Mouse (Mus musculus): ENCODE results near the gene Pqbp1. TPM values are rescaled to one million over a fixed set of nuclear protein-coding genes. Genes with fewer than 3 reads are reported as not detected.
A peak's percentile ranks its signal among the peaks of the same experiment; 100 is the strongest.

The Pqbp1 gene
- total RNA-seq, 2 experiments from 2014 or later, result 92.7 to 98.2 TPM

DNA sequence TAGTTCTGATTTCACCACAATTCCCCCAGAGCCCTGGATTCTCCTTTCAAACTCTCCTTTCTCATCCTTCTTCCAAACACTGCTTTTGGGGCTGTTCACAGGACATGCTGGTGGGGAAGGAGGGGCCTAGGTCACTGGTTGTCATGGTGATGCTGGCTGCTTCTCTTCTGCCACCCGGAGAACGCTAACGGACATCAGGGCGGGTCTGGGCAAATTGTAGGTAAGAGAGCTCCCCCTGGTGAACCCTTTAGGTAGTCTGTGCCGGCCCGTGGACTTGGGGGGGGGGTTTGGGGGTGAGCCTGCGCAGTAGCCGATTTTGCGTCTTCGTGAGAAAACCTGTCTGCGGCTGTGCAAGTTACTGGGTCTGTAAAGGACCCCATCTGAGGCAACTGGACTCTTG lies 19.2 kb downstream of the Pqbp1 start:
- intact Hi-C loops (cut with DNase I), result no loop called here
- peak; percentile 71 for DNase-seq

DNA sequence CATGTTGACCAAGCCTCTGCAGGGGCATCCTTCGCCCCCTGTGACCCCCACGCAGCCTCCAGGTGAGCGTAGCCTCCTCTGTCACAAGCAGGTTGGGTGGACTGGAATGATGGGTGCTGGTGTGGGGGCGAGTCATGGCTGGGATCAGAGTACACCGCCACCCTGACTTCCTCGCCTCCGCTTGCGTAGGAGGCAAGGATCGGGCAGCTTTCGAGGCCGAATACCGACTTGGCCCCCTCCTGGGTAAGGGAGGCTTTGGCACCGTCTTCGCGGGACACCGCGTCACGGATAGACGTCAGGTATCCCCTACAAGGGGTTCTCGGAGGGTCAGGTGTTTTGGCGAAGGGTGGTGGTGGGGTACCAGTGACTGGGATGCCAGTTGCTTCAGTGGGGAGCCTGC lies 20.6 kb downstream of the Pqbp1 start:
- intact Hi-C loops (cut with DNase I), result no loop called here
- DNase-seq, result peak; percentile 16

DNA sequence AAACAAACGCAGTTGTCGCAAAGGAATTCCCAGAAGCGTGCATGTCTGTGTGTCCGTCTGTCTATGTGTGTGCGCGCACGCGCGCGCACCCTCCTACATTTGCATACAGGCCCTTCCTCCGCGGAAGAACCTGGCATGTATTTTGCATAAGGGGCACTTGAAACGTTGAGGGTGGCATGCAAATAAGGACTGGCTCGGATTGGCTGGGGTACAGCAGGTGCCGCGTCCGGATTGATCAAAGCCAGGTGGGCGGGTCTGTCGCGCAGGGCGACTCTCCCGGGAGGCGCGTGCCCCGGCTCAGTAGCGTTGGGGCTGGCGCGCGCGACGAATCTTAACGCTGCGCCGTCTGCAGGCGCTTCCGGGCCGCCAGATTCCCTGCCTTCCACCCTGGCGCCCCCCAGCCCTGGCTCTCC lies 21.1 kb downstream of the Pqbp1 start, which contains the start of gene Pim2:
Gene Pim2 (plus strand): TSS at position 256 of the 413 bp plus-strand sequence.
- intact Hi-C loops (cut with DNase I), result no loop called here
- peak; percentile 84 for DNase-seq

GRCm38 (mm10) chrX:7869826-7870225 lies 29.2 kb downstream of the Pqbp1 start:
- intact Hi-C loops (cut with DNase I), result no loop called here
- no peak for DNase-seq

- intact Hi-C loops (cut with DNase I), result no loop called here
- DNase-seq, result no peak
These were observed 30.6 kb downstream of the Pqbp1 start for GRCm38 (mm10) chrX:7868506-7868905.

DNA sequence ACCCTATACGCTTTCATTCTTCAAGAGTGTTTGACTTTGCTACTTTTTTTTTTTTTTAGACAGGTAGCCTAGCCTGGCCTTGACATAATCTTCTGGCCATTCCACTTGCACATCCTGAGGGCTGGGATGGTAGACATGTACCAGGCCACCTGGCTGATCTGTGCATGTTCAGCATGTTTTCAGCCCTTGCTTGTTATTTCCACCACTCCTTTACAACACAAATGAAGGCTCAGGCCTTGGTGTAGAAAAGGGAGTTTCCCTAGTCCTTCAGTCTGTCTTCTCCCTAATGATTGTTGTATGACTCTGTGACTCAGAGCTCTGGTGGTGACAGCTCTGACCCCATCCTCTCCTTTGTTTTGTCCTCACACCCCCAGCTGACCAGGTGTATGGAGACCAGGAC lies 31.9 kb downstream of the Pqbp1 start:
- DNase-seq, result no peak
- intact Hi-C loops (cut with DNase I), result no loop called here

DNA sequence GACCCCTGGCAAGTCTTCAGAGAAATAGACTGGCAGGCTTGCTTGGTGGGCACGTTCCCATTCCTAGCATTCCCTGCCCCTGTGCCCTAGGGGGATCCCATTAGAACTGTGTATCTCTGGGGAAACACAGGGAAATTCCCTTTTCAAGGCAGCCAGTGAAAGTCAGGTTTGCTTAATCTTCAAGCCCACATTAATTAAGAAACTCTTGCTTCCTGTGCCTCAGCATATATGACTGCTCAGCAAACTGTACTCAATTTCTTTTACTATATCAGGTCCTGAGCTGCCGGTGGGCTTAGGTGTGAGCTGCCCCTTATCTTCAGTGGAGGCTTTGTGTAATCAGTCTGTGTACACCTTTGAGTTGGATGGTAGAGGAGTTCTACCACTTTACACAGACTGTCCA lies 33.3 kb downstream of the Pqbp1 start:
- DNase-seq, result no peak
- intact Hi-C loops (cut with DNase I), result no loop called here

- intact Hi-C loops (cut with DNase I), result no loop called here
- no peak for DNase-seq
These were observed 33.7 kb downstream of the Pqbp1 start for GRCm38 (mm10) chrX:7865343-7865742.

DNA sequence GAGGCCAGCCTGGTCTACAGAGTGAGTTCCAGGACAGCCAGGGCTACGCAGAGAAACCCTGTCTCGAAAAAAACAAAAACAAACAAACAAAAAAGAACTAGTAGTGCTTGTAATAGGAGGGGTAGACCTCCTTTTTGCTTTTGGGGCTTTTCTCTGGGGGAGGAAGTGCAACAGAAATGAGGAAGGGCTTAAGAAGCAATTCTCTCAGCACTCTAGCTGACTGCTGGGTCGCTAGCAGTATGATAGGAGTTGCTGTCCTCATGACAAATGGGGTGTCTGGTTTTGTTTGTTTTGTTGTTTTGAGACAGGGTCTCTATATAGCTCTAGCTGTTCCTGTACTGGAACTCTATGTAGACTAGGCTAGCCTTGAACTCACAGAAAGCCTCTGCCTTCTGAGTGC lies 34.5 kb downstream of the Pqbp1 start:
- DNase-seq, result no peak

DNA sequence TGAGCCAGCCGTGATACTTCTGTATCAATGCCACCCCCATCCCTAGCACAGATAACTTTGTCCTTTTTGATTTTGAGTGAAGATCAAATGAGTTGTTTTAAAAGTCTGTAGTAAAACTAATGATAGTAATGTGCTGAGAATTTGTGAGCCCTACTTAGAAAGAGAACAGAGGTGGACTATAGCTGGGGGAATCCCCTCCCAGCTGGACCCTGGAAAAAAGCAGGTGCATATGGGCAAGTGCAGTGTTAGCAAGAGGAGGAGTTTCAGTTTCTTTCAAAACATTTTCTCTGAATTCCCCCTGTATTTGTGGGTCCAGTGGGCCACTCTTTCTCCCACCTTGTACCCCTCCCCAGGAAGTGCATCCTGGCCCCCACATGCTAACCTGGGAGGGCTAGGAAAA lies 35.9 kb downstream of the Pqbp1 start:
- no peak for DNase-seq
- intact Hi-C loops (cut with DNase I), result no loop called here

More for the DNA sequence above, 34.5 kb downstream of the Pqbp1 start:
- intact Hi-C loops (cut with DNase I), result no loop called here

- DNase-seq, result no peak
- intact Hi-C loops (cut with DNase I), result no loop called here
These were observed 39.8 kb downstream of the Pqbp1 start for GRCm38 (mm10) chrX:7859191-7859753.

- intact Hi-C loops (cut with DNase I), result no loop called here
- DNase-seq, result peak; percentile 21
These were observed 44.5 kb downstream of the Pqbp1 start for GRCm38 (mm10) chrX:7854578-7854977.

DNA sequence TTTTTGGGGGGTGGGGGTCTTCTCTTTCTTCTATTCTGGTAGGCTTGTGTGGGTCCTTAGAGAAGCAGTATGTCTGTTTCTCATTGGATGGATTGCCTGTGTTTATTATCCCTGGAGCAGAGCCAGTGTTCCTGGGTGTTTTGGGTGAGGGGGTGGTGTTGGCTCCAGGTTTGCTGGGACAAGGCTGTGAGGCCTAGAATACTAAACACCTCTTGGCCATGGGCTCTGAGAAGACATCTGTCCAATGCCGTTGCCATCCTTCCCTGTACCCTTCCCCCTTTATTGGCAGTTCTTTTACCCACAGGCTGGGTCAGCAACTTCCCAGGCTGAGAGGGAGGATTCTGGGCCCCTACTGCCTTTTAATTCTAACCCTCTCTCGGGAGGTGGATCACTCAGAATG lies 51.2 kb downstream of the Pqbp1 start:
- intact Hi-C loops (cut with DNase I), result no loop called here
- DNase-seq, result peak; percentile 25

Other genes with a start within 250 kb of the Pqbp1 start
- gene Prickle3, start 242.0 kb downstream of the Pqbp1 start, total RNA-seq (2021), result 1 to 10 TPM; 1.4 to 1.9 TPM
- gene Plp2, start 227.9 kb downstream of the Pqbp1 start, total RNA-seq (2021), result 10 to 100 TPM; 19.3 to 26.5 TPM
- gene Magix, start 218.0 kb downstream of the Pqbp1 start, total RNA-seq (2021), result under 1 TPM; 0.22 to 0.38 TPM
- 10 to 100 TPM; 39.0 to 42.0 TPM for gene Gpkow, start 202.1 kb downstream of the Pqbp1 start, total RNA-seq (2021)
- gene Wdr45, start 184.9 kb downstream of the Pqbp1 start, total RNA-seq (2021), result 10 to 100 TPM; 32.0 to 34.9 TPM
- under 1 TPM in 1 of 2 experiments, not detected in 1; 0.60 TPM for gene Gm45208, start 177.0 kb downstream of the Pqbp1 start, total RNA-seq (2021)
- gene Praf2, start 170.8 kb downstream of the Pqbp1 start, total RNA-seq (2021), result 10 to 100 TPM; 70.0 to 84.0 TPM
- gene Ccdc120, start 148.4 kb downstream of the Pqbp1 start, total RNA-seq (2021), result 10 to 100 TPM; 56.2 to 65.4 TPM
- gene Tfe3, start 136.7 kb downstream of the Pqbp1 start, total RNA-seq (2021), result 10 to 100 TPM; 24.0 to 29.0 TPM
- gene Gripap1, start 109.5 kb downstream of the Pqbp1 start, total RNA-seq (2021), result 10 to 100 TPM; 79.8 to 81.2 TPM
- gene Kcnd1, start 77.0 kb downstream of the Pqbp1 start, total RNA-seq (2021), result 10 to 100 TPM; 10.9 to 12.9 TPM
- 10 to 100 TPM; 63.8 to 69.8 TPM for gene Otud5, start 57.9 kb downstream of the Pqbp1 start, total RNA-seq (2021)
- 10 to 100 TPM; 25.4 to 27.2 TPM for gene Pim2, start 21.0 kb downstream of the Pqbp1 start, total RNA-seq (2021)
- gene Slc35a2, start 15.2 kb downstream of the Pqbp1 start, total RNA-seq (2021), result 10 to 100 TPM; 40.5 to 41.7 TPM
- 10 to 100 TPM; 46.6 to 54.4 TPM for gene Timm17b, start 88 bp upstream of the Pqbp1 start, total RNA-seq (2021)
- not detected for gene Gm10491, start 8.6 kb upstream of the Pqbp1 start, total RNA-seq (2021)
- gene Gm10490, start 10.3 kb upstream of the Pqbp1 start, total RNA-seq (2021), result not detected
- 100 to 1,000 TPM; 188 to 204 TPM for gene Pcsk1n, start 20.6 kb upstream of the Pqbp1 start, total RNA-seq (2021)
- gene Eras, start 29.3 kb upstream of the Pqbp1 start, total RNA-seq (2021), result not detected
- gene Hdac6, start 48.6 kb upstream of the Pqbp1 start, total RNA-seq (2021), result 10 to 100 TPM; 62.5 to 71.4 TPM
- gene Gata1, start 78.8 kb upstream of the Pqbp1 start, total RNA-seq (2021), result not detected
- gene Glod5, start 119.2 kb upstream of the Pqbp1 start, total RNA-seq (2021), result not detected
- 10 to 100 TPM; 35.0 to 36.7 TPM for gene Suv39h1, start 175.5 kb upstream of the Pqbp1 start, total RNA-seq (2021)
- under 1 TPM; 0.42 to 0.94 TPM for gene Was, start 191.2 kb upstream of the Pqbp1 start, total RNA-seq (2021)
- gene Wdr13, start 233.6 kb upstream of the Pqbp1 start, total RNA-seq (2021), result 100 to 1,000 TPM; 214 to 224 TPM
- 100 to 1,000 TPM; 346 to 406 TPM for gene Rbm3, start 246.6 kb upstream of the Pqbp1 start, total RNA-seq (2021)